Mouse (Mus musculus) midbrain, postnatal 0 days (tissue): ENCODE measurements around the gene Tut7. TPM values are rescaled to one million over a fixed set of nuclear protein-coding genes. Genes with fewer than 3 reads are reported as not detected.
A peak's percentile ranks its signal among the peaks of the same experiment; 100 is the strongest.

ENCODE experiments used
- ATAC-seq: fragments of 200-750 bp; cut with Nextera tagmentation; 2 replicates; pipeline ENCODE4 v1.8.0; 2017; ENCODE audit warnings: moderate number of reproducible peaks, mild to moderate bottlenecking, moderate TSS enrichment, moderate library complexity; ENCODE audit not compliant: low FRiP score
- DNase-seq: peaks from one replicate; pipeline ENCODE4 v3.0.0-alpha.2; 2015; ENCODE audit warnings: low spot score
- H3K27ac ChIP-seq: fragments of 300-500 bp; sonication (generic); 2 replicates; pipeline ENCODE4 v1.5.1; 2014; ENCODE audit warnings: low read depth, mild to moderate bottlenecking, low read length, mixed read lengths
- H3K27me3 ChIP-seq: fragments of 300-500 bp; sonication (generic); 2 replicates; pipeline ENCODE4 v1.6.1; 2014; ENCODE audit warnings: low read length, control low read depth, mixed read lengths; ENCODE audit not compliant: insufficient read depth
- H3K36me3 ChIP-seq: fragments of 300-500 bp; sonication (generic); 2 replicates; pipeline ENCODE4 v1.6.1; 2014; ENCODE audit warnings: low read length, control low read depth, mixed read lengths; ENCODE audit not compliant: insufficient read depth
- H3K4me1 ChIP-seq: fragments of 300-500 bp; sonication (generic); 2 replicates; pipeline ENCODE4 v1.6.1; 2014; ENCODE audit warnings: mild to moderate bottlenecking, control low read depth, antibody characterized with exemption, low read length, mixed read lengths; ENCODE audit not compliant: insufficient read depth
- H3K4me2 ChIP-seq: fragments of 300-500 bp; sonication (generic); 2 replicates; pipeline ENCODE4 v1.6.1; 2014; ENCODE audit warnings: low read depth, mild to moderate bottlenecking, low read length, mixed read lengths; ENCODE audit not compliant: poor library complexity, severe bottlenecking
- H3K4me3 ChIP-seq: fragments of 300-500 bp; sonication (generic); 2 replicates; pipeline ENCODE4 v1.5.1; 2014; ENCODE audit warnings: low read depth, mild to moderate bottlenecking, low read length, moderate library complexity
- H3K9ac ChIP-seq: fragments of 300-500 bp; sonication (generic); replicated peaks from 2 replicates; pipeline ENCODE4 v1.6.1; 2014; ENCODE audit warnings: mild to moderate bottlenecking, low read length, moderate library complexity, mixed read lengths; ENCODE audit not compliant: poor library complexity, severe bottlenecking
- H3K9me3 ChIP-seq: fragments of 300-500 bp; sonication (generic); 2 replicates; pipeline ENCODE4 v1.6.1; 2016; ENCODE audit warnings: low read length, control low read depth
- CTCF ChIP-seq: IDR thresholded peaks from 2 replicates; pipeline ENCODE4 v1.5.1; 2016; ENCODE audit warnings: antibody characterized with exemption, mild to moderate bottlenecking
- WGBS: fragments of 180-500 bp; shearing (Covaris S2); extraction: QIAGEN DNeasy Blood & Tissue Kit; methylation state at CpG from one replicate; pipeline ENCODE4 v1.1.7; 2014; 5-methylcytosine and 5-hydroxymethylcytosine counted together
- polyA plus RNA-seq: library from polyadenylated mRNA; unstranded; fragments of >200 nt; fragmentation: Nextera tagmentation; extraction: Ambion mirVana; gene quantifications from 2 replicates; pipeline ENCODE4 v1.2.1, GENCODE M21; 2015
- total RNA-seq: library from RNA; depleted of rRNA; stranded (reverse); fragments of >200 nt; gene quantifications from 2 replicates; pipeline ENCODE4 v1.2.3, GENCODE M21; 2014

The Tut7 gene
- total and polyA plus RNA-seq, 2 experiments from 2014 or later = 33.7 to 37.3 TPM

- ATAC-seq = no peak
- WGBS = 83% methylated on average over 14 of the region's 14 CpGs
Observed at GRCm38 (mm10) chr13:59836101-59836798, 13.3 kb upstream of the Tut7 start.

GRCm38 (mm10) chr13:59834786-59835452, 12.0 kb upstream of the Tut7 start:
- Histone ChIP-seq H3K27me3 (no peaks in the 10 kb centered on the region), H3K9me3 (no peaks in the 10 kb centered on the region), H3K4me1 (no peaks in the 10 kb centered on the region), H3K36me3 (no peaks in the 10 kb centered on the region), H3K4me3 (no peak overlapping the region), H3K27ac (peak overlapping the region; percentile 59; the same call in 1 of the 2 replicates), H3K9ac (no peak overlapping the region), H3K4me2 (no peak overlapping the region)
- DNase-seq (peak; percentile 21), ATAC-seq (peak; percentile 50)
- 25% methylated on average over 4 of the region's 4 CpGs for WGBS
- TF ChIP-seq CTCF = no peak

More at GRCm38 (mm10) chr13:59836101-59836798, 13.3 kb upstream of the Tut7 start:
- no peaks in the 10 kb centered on the region for H3K9me3 ChIP-seq
- no peak for TF ChIP-seq CTCF
- H3K4me1 ChIP-seq = no peaks in the 10 kb centered on the region
- no peak for DNase-seq
- H3K4me3 ChIP-seq = no peak overlapping the region
- H3K36me3 ChIP-seq = no peaks in the 10 kb centered on the region
- H3K27ac ChIP-seq = no peak overlapping the region
- no peaks in the 10 kb centered on the region for H3K27me3 ChIP-seq
- H3K9ac ChIP-seq = no peak overlapping the region
- no peak overlapping the region for H3K4me2 ChIP-seq

DNA sequence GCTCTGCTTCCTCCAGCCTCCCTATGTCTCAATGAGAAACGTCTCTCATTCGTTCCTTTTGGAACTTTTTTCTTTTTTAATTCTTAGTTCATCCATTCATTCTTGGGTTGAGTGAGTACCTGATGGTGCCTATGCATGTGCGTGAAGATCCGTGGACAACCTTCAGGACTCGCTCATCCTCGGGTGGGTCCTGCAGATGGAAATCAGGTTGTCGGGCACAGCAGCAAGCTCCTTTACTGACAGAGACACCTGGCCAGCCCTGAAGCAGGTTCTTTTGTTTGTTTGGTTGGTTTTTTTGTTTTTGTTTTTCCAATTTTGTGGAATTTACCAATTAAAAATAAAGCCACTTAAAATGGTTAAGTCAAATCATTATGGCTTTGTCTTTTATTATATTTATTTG, 9.9 kb upstream of the Tut7 start:
- H3K4me3 ChIP-seq = no peak overlapping the region
- WGBS = 83% methylated on average over 7 of the region's 7 CpGs

DNA sequence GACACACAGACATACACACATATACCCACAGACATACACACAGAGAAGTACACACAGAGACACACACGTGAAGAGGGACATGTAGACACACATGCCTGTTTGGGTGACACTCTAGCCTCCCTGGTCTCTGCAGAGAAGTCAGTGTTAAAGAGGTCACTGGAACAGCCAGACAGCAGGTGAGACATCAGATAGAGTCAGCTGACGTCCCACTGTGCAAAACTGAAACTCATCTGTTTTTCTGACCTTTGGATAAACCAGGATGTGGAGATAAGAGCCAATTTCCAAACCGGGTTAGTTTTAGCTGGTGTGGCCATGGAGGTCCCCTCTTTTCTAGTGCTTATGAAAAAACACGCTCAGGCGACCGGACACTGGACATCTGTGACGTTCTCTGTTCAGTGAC, 9.5 kb upstream of the Tut7 start:
- Histone ChIP-seq H3K9me3 (no peaks in the 10 kb centered on the region), H3K4me2 (no peak overlapping the region), H3K9ac (no peak overlapping the region), H3K27ac (no peak overlapping the region), H3K4me1 (no peaks in the 10 kb centered on the region), H3K36me3 (no peaks in the 10 kb centered on the region), H3K27me3 (no peaks in the 10 kb centered on the region), H3K4me3 (no peak overlapping the region)
- 77% methylated on average over 7 of the region's 7 CpGs for WGBS
- no peak for TF ChIP-seq CTCF
- no peak for ATAC-seq
- DNase-seq = no peak

More for the DNA sequence above, 9.9 kb upstream of the Tut7 start:
- TF ChIP-seq CTCF = no peak
- Histone ChIP-seq H3K27ac (no peak overlapping the region), H3K9ac (no peak overlapping the region), H3K9me3 (no peaks in the 10 kb centered on the region), H3K4me2 (no peak overlapping the region), H3K36me3 (no peaks in the 10 kb centered on the region), H3K4me1 (no peaks in the 10 kb centered on the region), H3K27me3 (no peaks in the 10 kb centered on the region)
- ATAC-seq = no peak
- no peak for DNase-seq

GRCm38 (mm10) chr13:59825966-59826365, 3.0 kb upstream of the Tut7 start:
- Histone ChIP-seq H3K4me2 (no peak overlapping the region), H3K27me3 (no peaks in the 10 kb centered on the region), H3K9ac (no peak overlapping the region), H3K36me3 (no peaks in the 10 kb centered on the region), H3K4me1 (no peaks in the 10 kb centered on the region), H3K27ac (no peak overlapping the region), H3K9me3 (no peaks in the 10 kb centered on the region), H3K4me3 (no peak overlapping the region)
- DNase-seq = no peak
- TF ChIP-seq CTCF = no peak
- no peak for ATAC-seq

GRCm38 (mm10) chr13:59820836-59821235, 2.1 kb downstream of the Tut7 start:
- H3K36me3 ChIP-seq = peaks cover 8% of the 10 kb centered on the region
- no peak overlapping the region for H3K4me2 ChIP-seq
- 81% methylated on average over 3 of the region's 3 CpGs for WGBS
- DNase-seq (no peak), ATAC-seq (no peak)
- no peak overlapping the region for H3K9ac ChIP-seq
- H3K9me3 ChIP-seq = no peaks in the 10 kb centered on the region
- no peak overlapping the region for H3K4me3 ChIP-seq
- H3K27ac ChIP-seq = no peak overlapping the region
- no peak for TF ChIP-seq CTCF
- H3K27me3 ChIP-seq = no peaks in the 10 kb centered on the region
- H3K4me1 ChIP-seq = peaks cover 11% of the 10 kb centered on the region
